Mouse (Mus musculus): ENCODE measurements around the gene Cemip. TPM values are rescaled to one million over a fixed set of nuclear protein-coding genes. Genes with fewer than 3 reads are reported as not detected.

Gene Cemip
- total RNA-seq, 2 experiments from 2014 or later: 0.11 to 0.18 TPM

GRCm38 (mm10) chr7:84100672-84101071 lies 14.4 kb upstream of the Cemip start:
- no peak for DNase-seq
- intact Hi-C loops (cut with DNase I; ENCODE audit: low total_unique reads): no loop called here

GRCm38 (mm10) chr7:84098098-84098497 lies 11.8 kb upstream of the Cemip start:
- intact Hi-C loops (cut with DNase I; ENCODE audit: low total_unique reads): no loop called here

GRCm38 (mm10) chr7:84096501-84096900 lies 10.2 kb upstream of the Cemip start:
- DNase-seq: peak; percentile 63
- intact Hi-C loops (cut with DNase I; ENCODE audit: low total_unique reads): no loop called here

More at GRCm38 (mm10) chr7:84098098-84098497, 11.8 kb upstream of the Cemip start:
- no peak for DNase-seq

- intact Hi-C loops (cut with DNase I; ENCODE audit: low total_unique reads): no loop called here
- DNase-seq: no peak
These were observed 4.5 kb upstream of the Cemip start for GRCm38 (mm10) chr7:84090793-84091192.

GRCm38 (mm10) chr7:84089777-84090176 lies 3.5 kb upstream of the Cemip start:
- intact Hi-C loops (cut with DNase I; ENCODE audit: low total_unique reads): loop anchor here (5.0 kb wide), 2 partner anchors 177 to 263 kb away; no protein-coding TSS in a partner anchor

GRCm38 (mm10) chr7:84088971-84089370 lies 2.7 kb upstream of the Cemip start:
- intact Hi-C loops (cut with DNase I; ENCODE audit: low total_unique reads): loop anchor here (5.0 kb wide), 2 partner anchors 177 to 263 kb away; no protein-coding TSS in a partner anchor
- DNase-seq: peak; percentile 68

More at GRCm38 (mm10) chr7:84089777-84090176, 3.5 kb upstream of the Cemip start:
- no peak for DNase-seq

- no peak for DNase-seq
- intact Hi-C loops (cut with DNase I; ENCODE audit: low total_unique reads): loop anchor here (5.0 kb wide), 2 partner anchors 176 to 264 kb away; no protein-coding TSS in a partner anchor
These were observed 1.9 kb upstream of the Cemip start for GRCm38 (mm10) chr7:84088191-84088590.

- intact Hi-C loops (cut with DNase I; ENCODE audit: low total_unique reads): loop anchor here (5.0 kb wide), 2 partner anchors 173 to 267 kb away; no protein-coding TSS in a partner anchor
- DNase-seq: peak; percentile 67
These were observed 1.0 kb downstream of the Cemip start for GRCm38 (mm10) chr7:84085049-84085945.

- intact Hi-C loops (cut with DNase I; ENCODE audit: low total_unique reads): no loop called here
- DNase-seq: no peak
These were observed 8.9 kb downstream of the Cemip start for GRCm38 (mm10) chr7:84077257-84078013.

- intact Hi-C loops (cut with DNase I; ENCODE audit: low total_unique reads): no loop called here
- no peak for DNase-seq
These were observed 12.0 kb downstream of the Cemip start for GRCm38 (mm10) chr7:84074266-84074665.

GRCm38 (mm10) chr7:84073856-84074255 lies 12.4 kb downstream of the Cemip start:
- DNase-seq: no peak
- intact Hi-C loops (cut with DNase I; ENCODE audit: low total_unique reads): no loop called here

- intact Hi-C loops (cut with DNase I; ENCODE audit: low total_unique reads): no loop called here
- peak; percentile 72 for DNase-seq
These were observed 17.4 kb downstream of the Cemip start for GRCm38 (mm10) chr7:84068931-84069330.

GRCm38 (mm10) chr7:84059799-84060198 lies 26.5 kb downstream of the Cemip start:
- no peak for DNase-seq
- intact Hi-C loops (cut with DNase I; ENCODE audit: low total_unique reads): no loop called here

- DNase-seq: no peak
These were observed 30.2 kb downstream of the Cemip start for GRCm38 (mm10) chr7:84055961-84056629.

GRCm38 (mm10) chr7:84053856-84054255 lies 32.4 kb downstream of the Cemip start:
- intact Hi-C loops (cut with DNase I; ENCODE audit: low total_unique reads): no loop called here
- no peak for DNase-seq

More at GRCm38 (mm10) chr7:84055961-84056629, 30.2 kb downstream of the Cemip start:
- intact Hi-C loops (cut with DNase I; ENCODE audit: low total_unique reads): no loop called here

GRCm38 (mm10) chr7:84051423-84051822 lies 34.9 kb downstream of the Cemip start:
- intact Hi-C loops (cut with DNase I; ENCODE audit: low total_unique reads): no loop called here
- no peak for DNase-seq

GRCm38 (mm10) chr7:84045546-84045945 lies 40.8 kb downstream of the Cemip start:
- intact Hi-C loops (cut with DNase I; ENCODE audit: low total_unique reads): no loop called here

GRCm38 (mm10) chr7:84044581-84045290 lies 41.6 kb downstream of the Cemip start:
- intact Hi-C loops (cut with DNase I; ENCODE audit: low total_unique reads): no loop called here
- no peak for DNase-seq

More at GRCm38 (mm10) chr7:84045546-84045945, 40.8 kb downstream of the Cemip start:
- no peak for DNase-seq

- intact Hi-C loops (cut with DNase I; ENCODE audit: low total_unique reads): no loop called here
- DNase-seq: no peak
These were observed 43.6 kb downstream of the Cemip start for GRCm38 (mm10) chr7:84042726-84043125.

Data from gastrocnemius, postnatal 14 days (tissue).